Mouse (Mus musculus) CD8-positive naive resting alpha-beta T cell, adult 2 months (primary cell): ENCODE results near the gene Olfr67.
"Not testable (repeated sequence)": the region's sequence is repeated elsewhere in the genome, so short reads cannot be mapped to it uniquely, and the experiment has no call there.

Experiments
- DNase-seq, 2 experiments: peaks; one replicate each; pipeline ENCODE4 v3.0.0; 2022; ENCODE audit warnings: low read depth in 2 of 2, low spot score in 2 of 2

Gene Olfr67

DNA sequence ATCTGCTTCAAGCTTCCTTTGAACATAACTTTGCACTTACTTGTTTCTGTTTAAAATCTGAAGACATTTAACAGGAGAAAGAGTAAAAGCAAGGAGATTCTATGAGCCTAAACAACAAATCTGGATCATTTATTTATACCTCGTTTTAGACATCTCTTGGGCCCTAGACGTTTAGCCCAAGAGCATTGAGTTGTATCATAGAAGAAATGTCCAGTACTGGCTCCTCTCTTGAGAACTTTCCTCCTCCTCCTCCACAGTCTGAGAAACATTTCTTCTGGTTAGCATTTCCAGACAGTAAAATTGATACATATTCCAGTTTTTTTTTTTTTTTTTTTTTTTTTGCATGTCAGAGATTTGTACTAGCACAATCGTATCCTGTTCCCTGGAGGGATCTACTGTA lies at the start of gene Olfr67:
Olfr67 (minus strand) TSS at position 101 of the 400 bp plus-strand sequence.
- DNase-seq, result no peak

DNA sequence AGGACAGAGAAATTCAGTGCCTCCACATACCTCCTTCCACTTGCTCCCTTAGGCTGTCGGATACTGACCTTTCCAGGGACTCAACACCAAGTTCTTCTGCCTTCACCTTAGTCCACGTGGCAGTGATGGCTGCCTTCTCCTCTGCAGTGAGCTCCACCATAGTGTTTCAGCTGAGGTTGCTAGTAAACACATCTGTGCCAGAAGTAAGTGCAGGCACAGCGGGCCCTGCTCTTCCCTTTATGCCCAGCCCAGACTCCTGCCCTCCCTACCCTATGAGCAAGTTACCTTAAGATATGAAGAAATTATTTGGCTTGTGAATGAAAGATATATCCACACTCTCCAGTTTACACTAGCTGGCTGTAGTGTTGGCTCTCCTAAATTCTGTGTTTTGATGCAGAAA lies 48.6 kb upstream of the Olfr67 start, which contains the start of gene Hbb-bh2:
Hbb-bh2 (minus strand) TSS at position 253 of the 400 bp plus-strand sequence.
- DNase-seq, result no peak

GRCm38 (mm10) chr7:103827808-103828207 lies 36.2 kb upstream of the Olfr67 start, which contains the start of gene Hbb-bs:
TSS of gene Hbb-bs (minus strand) at chr7:103828096.
- no peak for DNase-seq

DNA sequence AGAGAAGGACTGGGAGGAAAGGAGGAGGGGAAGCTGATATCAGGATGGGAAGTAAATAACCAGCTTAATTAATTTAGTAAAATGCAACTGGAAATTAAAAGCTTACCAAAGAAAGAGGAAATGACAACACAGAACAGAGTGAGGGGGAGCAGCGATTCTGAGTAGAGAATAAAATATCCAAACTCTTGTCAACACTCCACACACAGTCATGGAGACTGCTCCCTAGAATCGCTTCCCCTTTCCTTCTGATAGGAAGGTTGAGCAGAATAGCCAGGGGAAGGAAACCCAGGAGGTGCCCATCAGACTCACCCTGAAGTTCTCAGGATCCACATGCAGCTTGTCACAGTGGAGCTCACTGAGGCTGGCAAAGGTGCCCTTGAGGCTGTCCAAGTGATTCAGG lies 35.5 kb upstream of the Olfr67 start:
- DNase-seq, result not testable (repeated sequence)

DNA sequence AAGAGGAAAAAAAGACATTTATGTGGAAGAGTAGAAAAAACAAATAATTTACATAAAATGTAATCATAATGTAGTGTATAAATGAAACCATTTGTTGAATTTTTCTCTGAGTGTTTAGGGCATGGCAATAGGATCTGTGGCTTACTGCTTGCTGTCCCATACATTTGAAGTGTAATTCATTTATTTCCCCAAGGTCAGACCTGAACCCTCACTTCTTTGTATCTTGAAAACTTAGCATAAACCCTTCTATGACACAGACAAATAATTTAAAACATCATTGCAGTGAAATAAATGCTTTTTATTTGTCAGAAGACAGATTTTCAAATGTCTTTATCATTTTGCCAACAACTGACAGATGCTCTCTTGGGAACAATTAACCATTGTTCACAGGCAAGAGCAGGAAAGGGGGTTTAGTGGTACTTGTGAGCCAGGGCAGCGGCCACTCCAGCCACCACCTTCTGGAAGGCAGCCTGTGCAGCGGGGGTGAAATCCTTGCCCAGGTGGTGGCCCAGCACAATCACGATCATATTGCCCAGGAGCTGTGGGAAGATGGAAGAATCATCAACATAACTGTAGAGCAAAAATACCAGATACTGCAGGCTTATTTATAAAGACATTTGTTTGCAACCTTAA lies 34.8 kb upstream of the Olfr67 start:
- DNase-seq, result no peak

- no peak for DNase-seq
These were observed 34.1 kb upstream of the Olfr67 start for GRCm38 (mm10) chr7:103825536-103826254.

GRCm38 (mm10) chr7:103824597-103824996 lies 33.0 kb upstream of the Olfr67 start:
- DNase-seq, result no peak

- not testable (repeated sequence) for DNase-seq
These were observed 23.5 kb upstream of the Olfr67 start for GRCm38 (mm10) chr7:103815085-103815484.

GRCm38 (mm10) chr7:103813766-103814165 lies 22.1 kb upstream of the Olfr67 start, which contains the start of gene Hbb-bt:
TSS of gene Hbb-bt (minus strand) at chr7:103813996.
- DNase-seq, result no peak

DNA sequence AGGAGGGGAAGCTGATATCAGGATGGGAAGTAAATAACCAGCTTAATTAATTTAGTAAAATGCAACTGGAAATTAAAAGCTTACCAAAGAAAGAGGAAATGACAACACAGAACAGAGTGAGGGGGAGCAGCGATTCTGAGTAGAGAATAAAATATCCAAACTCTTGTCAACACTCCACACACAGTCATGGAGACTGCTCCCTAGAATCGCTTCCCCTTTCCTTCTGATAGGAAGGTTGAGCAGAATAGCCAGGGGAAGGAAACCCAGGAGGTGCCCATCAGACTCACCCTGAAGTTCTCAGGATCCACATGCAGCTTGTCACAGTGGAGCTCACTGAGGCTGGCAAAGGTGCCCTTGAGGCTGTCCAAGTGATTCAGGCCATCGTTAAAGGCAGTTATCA lies 21.5 kb upstream of the Olfr67 start:
- DNase-seq, result not testable (repeated sequence)

- DNase-seq, result no peak
These were observed 20.6 kb upstream of the Olfr67 start for GRCm38 (mm10) chr7:103812174-103812573.

GRCm38 (mm10) chr7:103811223-103811845 lies 19.7 kb upstream of the Olfr67 start:
- DNase-seq, result no peak

- no peak for DNase-seq
These were observed 19.1 kb upstream of the Olfr67 start for GRCm38 (mm10) chr7:103810746-103811145.

- no peak for DNase-seq
These were observed 18.7 kb upstream of the Olfr67 start for GRCm38 (mm10) chr7:103810296-103810695.

GRCm38 (mm10) chr7:103809801-103810155 lies 18.2 kb upstream of the Olfr67 start:
- no peak for DNase-seq

- DNase-seq, result no peak
These were observed 17.6 kb upstream of the Olfr67 start for GRCm38 (mm10) chr7:103808971-103809800.

GRCm38 (mm10) chr7:103808120-103808519 lies 16.5 kb upstream of the Olfr67 start:
- not testable (repeated sequence) for DNase-seq

- DNase-seq, result peak in 1 of 2 experiments; percentile 0
These were observed 15.2 kb upstream of the Olfr67 start for GRCm38 (mm10) chr7:103806856-103807255.

GRCm38 (mm10) chr7:103792669-103793388 lies 1.2 kb upstream of the Olfr67 start:
- no peak for DNase-seq

- DNase-seq, result no peak
These were observed 12.0 kb downstream of the Olfr67 start, which contains the start of gene Olfr68 for GRCm38 (mm10) chr7:103779598-103779997. TSS of gene Olfr68 (minus strand) at chr7:103779698.
